Mouse (Mus musculus): ENCODE data around the gene Clk2.

Clk2 gene

GRCm38 (mm10) chr3:89164506-89165267, at the start of gene Clk2:
Gene Clk2, plus strand, starts transcription at chr3:89164795.
- under 1% methylated on average over 74 of the region's 79 CpGs for WGBS

DNA sequence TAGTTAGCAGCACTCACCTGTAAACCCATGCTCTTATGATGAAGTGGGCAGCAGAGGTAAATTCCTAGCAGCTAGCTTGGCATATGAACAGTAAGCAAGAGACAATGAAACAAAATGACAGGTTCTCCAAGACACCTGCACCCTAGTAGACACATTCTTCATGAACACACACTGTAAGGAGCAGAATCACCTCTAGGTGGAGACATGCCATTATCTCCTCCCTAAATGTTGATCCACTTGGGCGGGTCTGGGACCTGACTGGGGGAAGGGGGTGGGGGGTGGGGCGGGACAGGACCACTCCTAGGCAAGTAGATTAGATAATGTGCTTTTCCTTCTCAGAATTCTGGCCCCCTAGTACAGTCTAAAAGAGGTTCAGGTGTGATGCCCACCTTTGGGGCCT, 49.1 kb upstream of the Clk2 start:
- 10% methylated on average over 2 of the region's 2 CpGs for WGBS

DNA sequence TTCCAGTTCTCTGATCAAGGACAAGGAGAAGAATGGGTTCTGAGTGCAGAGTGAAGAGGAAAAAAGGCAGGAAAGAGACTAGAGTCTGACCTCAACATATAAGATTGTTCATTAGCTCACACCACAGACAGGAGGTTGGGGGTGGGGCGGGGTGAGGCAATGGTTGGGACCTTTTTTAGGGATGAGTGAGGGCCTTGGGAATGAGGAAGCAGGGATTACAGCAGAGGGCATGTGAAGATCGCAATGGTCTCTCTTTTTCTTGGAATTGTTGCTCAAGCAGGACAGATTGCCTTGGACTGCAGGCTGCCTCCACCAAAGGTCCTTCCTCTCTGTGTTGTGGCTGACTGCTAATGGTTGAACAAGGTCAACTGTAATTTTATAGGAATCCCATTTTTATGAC, 41.3 kb upstream of the Clk2 start:
- 88% methylated on average over 2 of the region's 2 CpGs for WGBS

DNA sequence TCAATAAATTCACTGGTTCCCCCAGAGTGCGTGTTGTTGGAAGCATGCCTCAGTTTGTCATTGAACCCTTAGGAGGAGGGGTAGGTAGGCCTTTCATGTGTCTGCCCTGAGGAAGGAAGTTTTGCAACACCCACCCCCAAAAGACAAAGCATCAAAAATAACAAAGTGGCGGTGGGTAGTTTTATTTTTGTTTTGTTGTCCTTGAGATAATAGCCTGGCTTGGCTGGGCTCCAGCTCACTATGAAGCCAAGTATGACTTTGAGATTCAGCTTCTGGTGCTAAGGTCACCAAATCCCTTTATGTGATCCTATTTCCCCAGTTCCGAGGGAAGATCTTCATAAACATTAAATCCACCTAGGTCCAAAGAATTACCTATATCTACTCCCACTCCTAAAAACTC, 40.4 kb upstream of the Clk2 start:
- 74% methylated on average over 3 of the region's 3 CpGs for WGBS

- 93% methylated on average over 3 of the region's 3 CpGs for WGBS
Observed at GRCm38 (mm10) chr3:89125981-89126380, 38.6 kb upstream of the Clk2 start.

- WGBS, result 87% methylated on average over 3 of the region's 3 CpGs
Observed at GRCm38 (mm10) chr3:89129908-89130307, 34.7 kb upstream of the Clk2 start.

DNA sequence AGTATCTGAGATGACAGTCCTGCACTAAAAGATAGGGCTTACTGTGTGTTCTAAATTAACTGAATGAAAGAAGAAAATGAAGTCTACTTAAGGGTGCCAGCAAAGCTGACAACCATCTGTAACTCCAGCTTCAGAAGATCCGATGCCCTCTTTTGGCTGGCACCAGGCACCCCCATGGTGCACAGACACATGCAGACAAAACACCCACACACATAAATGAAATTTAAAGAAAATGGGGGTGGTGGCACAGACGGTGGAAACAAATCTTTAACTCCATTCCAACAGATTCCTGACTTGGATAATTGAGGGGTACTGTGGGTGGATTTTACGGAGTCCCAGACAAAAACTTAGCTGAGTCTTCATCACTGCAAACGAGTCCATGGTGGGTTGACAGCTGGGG, 32.8 kb upstream of the Clk2 start:
- 26% methylated on average over 4 of the region's 4 CpGs for WGBS

- WGBS, result 17% methylated on average over 30 of the region's 30 CpGs
Observed at GRCm38 (mm10) chr3:89132285-89133062, 32.1 kb upstream of the Clk2 start.

DNA sequence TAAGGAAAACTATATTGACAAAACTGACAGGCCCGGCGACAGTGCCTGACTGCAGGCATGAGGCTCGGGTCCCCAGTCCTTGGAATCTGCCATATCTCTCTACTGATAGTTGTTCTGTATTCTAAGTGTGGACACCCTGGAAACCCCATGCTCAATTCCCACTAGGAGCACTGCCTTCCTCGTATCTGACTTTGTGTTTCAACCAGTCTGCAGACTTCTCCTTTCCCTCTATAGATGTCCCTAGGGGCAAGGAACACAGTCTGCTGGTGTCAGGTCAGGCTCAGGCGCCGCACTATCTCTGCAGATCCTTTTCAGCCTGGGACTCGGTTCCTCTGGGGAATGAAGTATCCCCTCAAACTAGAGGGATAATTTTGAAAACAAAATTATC, 31.5 kb upstream of the Clk2 start:
- WGBS, result 89% methylated on average over 7 of the region's 7 CpGs

DNA sequence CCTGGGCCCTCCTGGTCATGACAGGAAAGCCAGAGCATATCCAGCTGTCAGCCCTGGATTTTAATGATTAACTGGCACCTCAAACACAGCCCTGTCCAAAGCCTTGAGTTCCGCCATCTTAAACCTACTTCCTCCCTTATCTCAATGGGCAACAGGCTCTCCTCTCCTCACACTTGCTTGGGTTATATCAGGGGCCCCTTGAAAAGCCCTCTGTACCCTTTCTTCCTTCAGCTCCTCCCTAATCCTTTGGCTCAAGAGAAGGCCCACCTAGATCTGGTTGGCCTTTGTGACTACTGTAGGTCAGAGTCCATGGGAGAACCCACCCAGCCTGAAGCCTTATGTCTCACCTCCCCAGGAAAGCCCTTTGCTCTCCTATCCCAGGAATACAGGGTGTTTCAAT, 30.8 kb upstream of the Clk2 start:
- 89% methylated on average over 1 of the region's 1 CpGs for WGBS

- 77% methylated on average over 3 of the region's 3 CpGs for WGBS
Observed at GRCm38 (mm10) chr3:89135958-89136357, 28.6 kb upstream of the Clk2 start, which contains the start of gene Pklr. Gene Pklr, plus strand, starts transcription at chr3:89136142.

- 63% methylated on average over 9 of the region's 9 CpGs for WGBS
Observed at GRCm38 (mm10) chr3:89136365-89136764, 28.2 kb upstream of the Clk2 start.

- WGBS, result 79% methylated on average over 10 of the region's 10 CpGs
Observed at GRCm38 (mm10) chr3:89144821-89145220, 19.8 kb upstream of the Clk2 start.

GRCm38 (mm10) chr3:89145566-89145965, 19.0 kb upstream of the Clk2 start:
- WGBS, result 51% methylated on average over 8 of the region's 8 CpGs

DNA sequence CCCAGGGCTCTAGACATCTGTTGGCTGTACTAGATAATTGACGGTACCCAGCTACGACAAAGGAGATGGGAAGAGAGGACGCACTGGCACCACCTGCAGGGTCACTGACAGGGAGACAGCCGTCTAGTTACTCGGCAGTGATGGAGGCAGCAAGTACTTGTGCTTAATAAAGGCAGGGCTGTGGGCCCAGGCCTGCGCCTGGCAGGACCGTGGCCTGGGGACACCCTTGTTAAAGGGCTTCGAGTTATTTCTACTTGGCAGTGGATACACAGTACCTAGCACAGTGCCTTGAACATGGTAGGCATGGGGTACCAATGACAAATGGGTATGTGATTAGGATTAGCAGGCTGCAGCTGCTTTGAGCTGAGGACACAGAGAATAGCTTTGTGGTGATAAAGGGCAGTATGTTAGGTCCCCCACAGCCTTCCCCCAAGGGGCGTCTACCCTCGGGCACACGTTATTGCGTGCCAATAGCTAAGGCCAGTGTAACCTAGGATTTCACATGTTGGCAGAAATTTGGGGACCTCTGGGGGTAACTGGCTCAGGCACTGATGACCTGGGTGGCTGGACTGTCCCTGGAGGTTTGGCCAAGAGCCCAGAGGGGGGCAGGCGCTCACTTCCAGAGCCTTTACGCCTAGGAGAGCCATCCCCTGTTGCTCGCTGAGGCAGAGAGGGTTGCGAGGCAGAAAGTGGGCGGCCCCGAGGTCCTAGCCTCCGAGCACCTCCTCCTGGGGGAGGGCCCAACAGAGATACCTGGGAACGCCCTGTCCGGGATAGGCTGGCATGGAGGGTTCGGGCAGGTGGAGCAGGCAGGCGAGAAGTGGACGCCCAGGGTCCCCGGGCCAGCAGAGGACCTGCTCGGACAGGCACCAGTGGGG, 17.3 kb upstream of the Clk2 start:
- 56% methylated on average over 26 of the region's 26 CpGs for WGBS

GRCm38 (mm10) chr3:89147979-89148311, 16.6 kb upstream of the Clk2 start:
- WGBS, result 46% methylated on average over 15 of the region's 15 CpGs

GRCm38 (mm10) chr3:89148567-89148966, 16.0 kb upstream of the Clk2 start:
- 90% methylated on average over 14 of the region's 14 CpGs for WGBS

- WGBS, result 74% methylated on average over 17 of the region's 17 CpGs
Observed at GRCm38 (mm10) chr3:89152084-89152835, 12.3 kb upstream of the Clk2 start.

- WGBS, result 85% methylated on average over 8 of the region's 8 CpGs
Observed at GRCm38 (mm10) chr3:89156951-89157350, 7.6 kb upstream of the Clk2 start.

DNA sequence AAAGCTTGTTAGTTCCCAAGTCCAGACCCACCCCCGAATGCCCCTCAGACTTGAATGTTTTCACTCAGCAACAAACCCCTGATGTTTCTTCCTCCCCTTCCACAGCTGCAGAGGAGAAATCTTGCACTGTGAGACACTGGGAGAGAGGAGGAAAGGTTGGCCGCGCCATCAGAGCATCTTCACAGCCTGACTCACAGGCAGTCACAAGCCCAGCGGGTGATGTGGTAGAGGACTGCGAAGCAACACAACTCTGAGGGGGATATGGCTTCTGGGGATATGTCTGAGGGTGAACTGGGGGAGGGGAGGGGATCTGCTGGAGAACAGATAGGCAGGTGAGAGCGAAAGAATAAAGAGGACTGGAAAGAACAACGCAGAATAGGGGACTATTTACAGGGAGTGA, 5.9 kb upstream of the Clk2 start:
- 15% methylated on average over 7 of the region's 7 CpGs for WGBS

DNA sequence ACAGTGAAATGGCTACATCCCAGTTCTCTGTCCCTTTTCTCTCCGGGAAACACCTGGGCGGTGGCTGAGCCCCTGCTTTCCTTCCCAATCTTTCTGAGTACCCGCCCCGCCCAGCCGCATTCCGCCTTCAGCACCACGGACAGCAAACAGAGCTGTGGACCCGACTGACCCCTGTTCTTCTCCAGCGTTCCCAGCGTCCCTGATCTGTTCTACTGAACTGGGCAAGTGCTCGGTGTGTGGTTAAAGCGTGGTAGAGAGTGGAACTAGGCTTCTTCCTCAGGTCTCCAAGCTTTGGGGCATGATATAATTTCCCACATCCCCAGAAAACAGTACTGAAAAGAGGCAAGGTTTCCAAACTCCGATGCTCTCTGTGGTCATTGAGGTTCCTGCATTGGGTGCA, 5.4 kb upstream of the Clk2 start:
- 3% methylated on average over 13 of the region's 13 CpGs for WGBS
